Mouse (Mus musculus) bone marrow macrophage, adult 2 months (primary cell): Measurements from ENCODE around the gene Usp8. TPM values are rescaled to one million over a fixed set of nuclear protein-coding genes. Genes with fewer than 3 reads are reported as not detected.

Experiments
- H3K27ac ChIP-seq: 2 replicates; pipeline ENCODE4 v1.5.1; 2012; ENCODE audit warnings: low read depth, low read length; ENCODE audit not compliant: insufficient read depth
- H3K4me1 ChIP-seq: 2 replicates; pipeline ENCODE4 v1.6.1; 2012; ENCODE audit warnings: low read length; ENCODE audit not compliant: control insufficient read depth, insufficient read depth
- H3K4me3 ChIP-seq: 2 replicates; pipeline ENCODE4 v1.5.1; 2012; ENCODE audit warnings: mild to moderate bottlenecking, low read length, moderate library complexity; ENCODE audit not compliant: insufficient read depth
- CTCF ChIP-seq: IDR thresholded peaks from 2 replicates; pipeline ENCODE4 v1.5.1; 2012; ENCODE audit warnings: low read depth, mild to moderate bottlenecking, low read length, moderate library complexity
- POLR2A ChIP-seq: IDR thresholded peaks from 2 replicates; pipeline ENCODE4 v1.6.1; 2012; ENCODE audit warnings: mild to moderate bottlenecking, low read depth, low read length, borderline replicate concordance
- polyA plus RNA-seq: library from polyadenylated mRNA; stranded (reverse); fragments of >200 nt; gene quantifications from 2 replicates; pipeline ENCODE4 v1.2.4, GENCODE M21; 2012; ENCODE audit not compliant: missing spikeins, insufficient read depth, insufficient read length

The Usp8 gene
- polyA plus RNA-seq, 1 experiment: 116 TPM

GRCm38 (mm10) chr2:126735339-126736073, 28.4 kb downstream of the Usp8 start:
- Histone ChIP-seq H3K4me1 (no peaks in the 10 kb centered on the region), H3K4me3 (no peak overlapping the region), H3K27ac (no peak overlapping the region)
- TF ChIP-seq CTCF (no peak), POLR2A (no peak)

DNA sequence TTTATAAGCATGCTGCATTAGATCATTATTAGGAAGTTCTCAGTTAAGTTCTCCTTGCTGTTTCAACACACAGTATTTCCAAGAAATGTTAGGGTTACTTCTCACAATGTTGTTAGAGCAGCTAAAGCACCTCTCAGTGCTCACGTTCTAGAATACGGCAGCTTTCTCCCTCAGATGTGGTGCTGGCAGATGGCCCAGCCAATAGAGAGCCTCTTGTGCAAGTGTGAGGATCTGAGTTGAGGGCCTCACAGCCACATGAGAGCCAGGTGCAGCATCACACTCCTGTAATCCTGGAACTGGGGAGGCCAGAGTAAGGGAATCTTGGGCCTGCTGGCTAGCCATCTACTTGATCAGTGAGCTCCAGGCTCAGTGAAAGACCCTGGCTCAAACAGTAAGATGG, 33.2 kb downstream of the Usp8 start:
- no peaks in the 10 kb centered on the region for H3K4me1 ChIP-seq
- no peak overlapping the region for H3K4me3 ChIP-seq
- TF ChIP-seq POLR2A: no peak

DNA sequence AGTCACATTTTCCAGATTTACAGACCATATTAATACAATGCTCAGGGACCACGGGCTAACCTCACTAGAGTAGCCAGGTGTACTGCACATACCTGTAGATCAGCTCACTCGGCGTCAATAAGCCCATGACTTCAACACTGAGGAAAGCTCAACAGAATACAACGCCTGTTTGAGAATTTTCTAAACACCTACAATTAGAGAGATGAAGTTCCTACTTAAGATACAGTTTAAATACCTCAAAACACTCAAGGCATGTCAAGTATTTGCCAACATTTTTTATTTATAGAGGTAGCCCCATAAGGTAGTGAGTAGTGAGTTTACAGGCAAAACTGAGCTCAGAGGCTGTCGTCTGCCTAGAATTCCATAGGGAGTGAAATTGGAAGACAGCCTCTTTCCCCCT, 36.3 kb downstream of the Usp8 start:
- TF ChIP-seq CTCF (no peak), POLR2A (no peak)

More for the DNA sequence above, 33.2 kb downstream of the Usp8 start:
- H3K27ac ChIP-seq: no peak overlapping the region

DNA sequence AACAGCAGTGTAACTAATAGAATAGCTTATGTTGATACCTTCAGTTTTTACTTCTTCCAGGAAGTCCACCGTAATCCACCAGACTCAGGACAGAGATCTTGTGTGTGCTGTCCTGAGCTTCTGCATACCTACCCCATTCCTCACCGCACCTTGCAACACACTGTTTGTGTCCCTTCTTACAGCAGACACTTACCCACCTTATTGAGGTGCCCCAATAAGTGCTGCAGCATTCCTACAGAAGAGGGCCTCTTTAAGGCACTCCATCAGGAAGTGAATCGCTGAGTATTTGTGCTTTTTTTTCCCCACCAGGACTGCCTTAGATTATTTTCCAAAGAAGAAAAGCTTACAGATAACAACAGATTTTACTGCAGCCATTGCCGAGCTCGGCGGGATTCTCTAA, 48.5 kb downstream of the Usp8 start:
- no peaks in the 10 kb centered on the region for H3K4me1 ChIP-seq
- TF ChIP-seq CTCF (no peak), POLR2A (no peak)
- H3K27ac ChIP-seq: no peak overlapping the region
- H3K4me3 ChIP-seq: no peak overlapping the region

More for the DNA sequence above, 36.3 kb downstream of the Usp8 start:
- Histone ChIP-seq H3K27ac (no peak overlapping the region), H3K4me3 (no peak overlapping the region), H3K4me1 (no peaks in the 10 kb centered on the region)

GRCm38 (mm10) chr2:126759351-126759750, 52.2 kb downstream of the Usp8 start:
- Histone ChIP-seq H3K4me3 (no peak overlapping the region), H3K27ac (no peak overlapping the region), H3K4me1 (0 out of 2 replicates have a peak, but pooled peaks cover 2% of the 10 kb centered on the region)
- no peak for TF ChIP-seq CTCF
- TF ChIP-seq POLR2A: no peak

DNA sequence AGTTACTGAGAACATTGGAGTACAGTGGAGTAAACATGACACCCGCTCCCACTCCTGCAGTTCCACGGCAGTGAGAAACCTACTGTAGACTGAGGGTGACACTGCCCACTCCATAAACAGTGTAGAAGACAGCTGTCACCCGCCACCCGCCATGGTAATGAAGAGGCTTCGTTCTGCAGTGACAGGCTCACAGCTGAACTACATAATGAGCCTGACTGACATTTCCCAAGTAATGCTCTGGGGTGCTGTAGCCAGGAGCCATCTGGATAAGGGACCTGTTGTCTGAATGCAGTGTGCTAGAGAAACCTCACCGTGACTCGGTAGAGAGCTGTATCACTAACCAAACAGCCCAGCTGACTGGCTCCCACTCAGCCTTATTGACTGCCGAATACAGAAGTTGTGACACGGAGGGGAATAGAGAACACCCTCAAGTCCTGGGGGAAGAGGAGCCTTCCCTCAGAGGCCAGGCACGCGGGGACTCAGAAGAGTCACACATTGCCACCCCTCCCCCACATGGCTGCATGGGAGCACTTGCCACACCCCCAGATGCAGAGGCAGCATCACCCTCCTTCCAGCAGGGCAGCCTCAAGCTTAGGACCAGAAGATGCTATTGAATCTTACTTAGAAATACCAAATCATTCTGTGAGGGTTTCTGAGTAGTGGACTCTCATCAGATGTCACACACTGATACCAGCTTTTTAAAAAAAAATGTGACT, 58.9 kb downstream of the Usp8 start:
- 0 out of 2 replicates have a peak, but pooled peaks cover 2% of the 10 kb centered on the region for H3K4me1 ChIP-seq

DNA sequence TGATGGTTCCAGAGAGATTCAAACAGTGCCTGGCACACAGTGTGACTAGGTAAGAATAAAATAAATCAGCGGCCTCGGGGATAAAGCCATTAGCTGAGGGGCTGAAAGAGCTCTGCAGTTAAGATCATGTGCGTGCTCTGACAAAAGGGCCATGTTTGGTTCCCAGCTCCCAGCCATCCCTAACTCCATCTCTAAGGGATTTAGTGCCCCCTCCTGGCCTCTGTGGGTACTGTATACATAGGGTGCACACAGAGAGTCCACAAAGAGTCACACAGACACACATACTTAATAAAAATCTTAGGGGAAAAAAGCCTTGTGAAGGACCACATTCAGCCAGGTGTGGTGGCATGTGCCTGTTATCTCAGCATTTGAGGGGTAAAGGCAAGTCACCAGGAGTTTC, 60.5 kb downstream of the Usp8 start:
- TF ChIP-seq CTCF: no peak
- TF ChIP-seq POLR2A: no peak
- H3K27ac ChIP-seq: no peak overlapping the region
- H3K4me1 ChIP-seq: 0 out of 2 replicates have a peak, but pooled peaks cover 2% of the 10 kb centered on the region
- H3K4me3 ChIP-seq: no peak overlapping the region

More for the DNA sequence above, 58.9 kb downstream of the Usp8 start:
- TF ChIP-seq CTCF: no peak
- no peak for TF ChIP-seq POLR2A
- no peak overlapping the region for H3K4me3 ChIP-seq
- H3K27ac ChIP-seq: no peak overlapping the region

DNA sequence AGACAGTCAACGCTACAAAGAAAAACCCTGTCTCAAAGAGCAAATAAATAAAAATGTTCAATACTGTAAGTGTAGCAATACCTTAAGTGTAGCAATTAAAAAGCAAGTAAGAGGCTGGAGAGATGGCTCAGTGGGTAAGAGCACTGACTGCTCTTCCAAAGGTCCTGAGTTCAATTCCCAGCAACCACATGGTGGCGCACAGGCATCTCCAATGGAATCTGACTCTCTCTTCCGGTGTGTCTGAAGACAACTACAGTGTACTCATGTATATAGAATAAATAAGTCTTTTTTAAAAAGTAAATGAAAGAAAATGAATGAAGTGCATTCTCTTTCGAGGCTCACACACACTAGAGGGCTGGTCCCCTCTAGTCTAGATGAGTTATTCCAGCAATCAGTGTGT, 61.1 kb downstream of the Usp8 start:
- Histone ChIP-seq H3K4me3 (no peak overlapping the region), H3K4me1 (0 out of 2 replicates have a peak, but pooled peaks cover 2% of the 10 kb centered on the region), H3K27ac (no peak overlapping the region)
- TF ChIP-seq POLR2A (no peak), CTCF (no peak)

DNA sequence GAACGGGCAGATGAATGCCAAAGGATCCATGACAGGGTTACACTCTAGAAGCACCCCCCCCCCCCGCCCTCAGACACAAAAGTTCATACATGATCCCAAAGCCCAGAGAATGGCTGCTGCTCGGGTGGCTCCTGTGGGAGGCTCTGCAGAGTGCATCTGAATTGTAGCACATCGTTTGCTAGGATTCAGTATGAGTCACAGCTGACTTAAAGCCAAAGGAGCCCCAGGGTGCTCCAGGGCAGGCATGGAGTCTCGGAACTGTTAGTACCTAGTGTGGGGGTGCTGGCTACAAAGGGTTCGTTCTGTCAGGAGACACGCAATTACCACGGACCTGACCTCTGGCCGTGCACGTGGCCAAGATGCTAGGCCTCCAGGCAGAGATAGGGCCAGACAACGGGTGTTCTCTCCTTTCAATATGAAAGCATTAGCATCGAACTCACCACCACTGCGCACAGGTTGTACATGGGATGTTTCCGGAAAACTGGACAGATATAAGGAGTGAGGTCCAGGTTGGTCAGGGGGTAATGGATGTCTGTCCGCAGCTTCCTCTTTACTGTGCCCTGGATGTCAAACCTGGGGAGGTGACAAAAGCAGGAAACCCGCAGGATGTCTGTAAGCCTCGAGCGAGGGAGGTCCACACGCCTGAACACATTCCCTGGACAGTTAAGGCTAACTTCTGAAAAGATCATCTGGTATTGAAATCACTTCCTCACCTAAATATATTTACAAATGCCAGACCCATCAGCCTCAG, 62.5 kb downstream of the Usp8 start:
- no peak for TF ChIP-seq POLR2A
- TF ChIP-seq CTCF: no peak
- Histone ChIP-seq H3K4me3 (no peak overlapping the region), H3K4me1 (no peaks in the 10 kb centered on the region), H3K27ac (no peak overlapping the region)
